Mouse (Mus musculus): ENCODE data around the gene Cdk9. TPM values are rescaled to one million over a fixed set of nuclear protein-coding genes. Genes with fewer than 3 reads are reported as not detected.

Gene Cdk9
- total and polyA plus RNA-seq, 3 experiments, result 30.9 to 125 TPM; not detected in 1

DNA sequence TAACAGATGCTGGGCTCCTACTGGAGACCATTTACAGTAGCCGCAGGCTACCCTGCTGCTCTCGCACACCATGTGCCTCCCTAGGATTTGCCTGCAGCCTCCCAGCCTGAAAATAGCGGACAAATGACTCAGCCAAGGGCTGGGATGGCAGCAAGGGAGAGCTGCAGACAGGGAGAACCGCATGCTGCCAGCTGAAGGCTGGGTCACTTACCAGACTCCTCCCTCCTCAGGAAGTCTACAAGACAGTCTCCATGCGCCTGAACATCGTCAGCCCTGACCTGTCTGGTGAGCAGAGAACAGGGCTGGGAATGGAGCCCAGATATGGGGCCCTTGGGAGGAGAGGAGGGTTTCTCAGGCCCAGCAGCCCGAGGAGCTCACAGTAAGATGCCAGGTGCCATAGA is 32.8 kb downstream of the Cdk9 start:
- Histone ChIP-seq H3K27ac (ENCODE audit: control insufficient read depth, low read depth, low read length) (no peak overlapping the region), H3K36me3 (ENCODE audit: control insufficient read depth in 1 of 2, insufficient read depth in 2 of 2, low read length in 2 of 2) (peaks cover 0 to 5% of the 10 kb centered on the region in 2 experiments; a peak in 2 of 4 replicates), H3K9ac (ENCODE audit: control insufficient read depth, low read depth, low read length, poor library complexity, severe bottlenecking) (no peak overlapping the region), H3K4me3 (ENCODE audit: control insufficient read depth in 1 of 2, insufficient read depth in 1 of 2, low read depth in 2 of 2, low read length in 2 of 2) (no peak overlapping the region), H3K9me3 (replicated peaks; ENCODE audit: insufficient read depth, low read length) (no peaks in the 10 kb centered on the region), H3K79me2 (ENCODE audit: control insufficient read depth, insufficient read depth, low read length, poor library complexity) (no peaks in the 10 kb centered on the region), H3K27me3 (ENCODE audit: control insufficient read depth in 1 of 2, insufficient read depth in 2 of 2, low read length in 2 of 2) (no peaks in the 10 kb centered on the region), H3K4me1 (ENCODE audit: control insufficient read depth in 1 of 2, insufficient read depth in 2 of 2, low read length in 2 of 2) (no peaks in the 10 kb centered on the region)
- DNase-seq (ENCODE audit: low read depth, low spot score), result no peak
- TF ChIP-seq KAT2A (conservative IDR thresholded peaks at IDR 0.05; ENCODE audit: low read depth, low read length) (no peak), USF1 (IDR thresholded peaks at IDR 0.05; ENCODE audit: low read depth, low read length) (no peak), TCF12 (IDR thresholded peaks at IDR 0.05; ENCODE audit: low read depth, low read length) (no peak), GATA1 (IDR thresholded peaks at IDR 0.05; ENCODE audit: low read depth, low read length) (no peak), TBP (IDR thresholded peaks at IDR 0.05; ENCODE audit: low read depth, low read length) (no peak), MXI1 (IDR thresholded peaks at IDR 0.05; ENCODE audit: low read depth, low read length) (no peak), MEF2A (IDR thresholded peaks at IDR 0.05; ENCODE audit: extremely low read depth, insufficient replicate concordance, low read depth, low read length, poor library complexity, severe bottlenecking) (no peak), MYB (IDR thresholded peaks at IDR 0.05; ENCODE audit: low read depth, low read length) (no peak), ETS1 (IDR thresholded peaks at IDR 0.05; ENCODE audit: low read depth, low read length) (no peak), POLR2A (IDR thresholded peaks at IDR 0.05; ENCODE audit: control insufficient read depth in 1 of 2, insufficient read depth in 1 of 2, low read depth in 1 of 2, low read length in 2 of 2, poor library complexity in 1 of 2) (no peak), TAL1 (IDR thresholded peaks at IDR 0.05; ENCODE audit: low read length) (no peak), HCFC1 (IDR thresholded peaks at IDR 0.05; ENCODE audit: low read depth, low read length) (no peak), BHLHE40 (IDR thresholded peaks at IDR 0.05; ENCODE audit: borderline replicate concordance, low read depth, low read length) (no peak), ZNF384 (IDR thresholded peaks at IDR 0.05; ENCODE audit: low read depth, low read length) (no peak), POLR2AphosphoS2 (IDR thresholded peaks at IDR 0.05; ENCODE audit: low read length) (no peak), CTCF (IDR thresholded peaks at IDR 0.05 in 2 of 3, conservative IDR thresholded peaks at IDR 0.05 in 1 of 3; ENCODE audit: control insufficient read depth in 1 of 3, insufficient read depth in 1 of 3, low read depth in 2 of 3, low read length in 3 of 3, poor library complexity in 1 of 3, severe bottlenecking in 1 of 3) (no peak), JUND (IDR thresholded peaks at IDR 0.05; ENCODE audit: low read depth, low read length) (no peak), POLR2AphosphoS5 (IDR thresholded peaks at IDR 0.05; ENCODE audit: borderline replicate concordance, low read depth, low read length) (no peak)

DNA sequence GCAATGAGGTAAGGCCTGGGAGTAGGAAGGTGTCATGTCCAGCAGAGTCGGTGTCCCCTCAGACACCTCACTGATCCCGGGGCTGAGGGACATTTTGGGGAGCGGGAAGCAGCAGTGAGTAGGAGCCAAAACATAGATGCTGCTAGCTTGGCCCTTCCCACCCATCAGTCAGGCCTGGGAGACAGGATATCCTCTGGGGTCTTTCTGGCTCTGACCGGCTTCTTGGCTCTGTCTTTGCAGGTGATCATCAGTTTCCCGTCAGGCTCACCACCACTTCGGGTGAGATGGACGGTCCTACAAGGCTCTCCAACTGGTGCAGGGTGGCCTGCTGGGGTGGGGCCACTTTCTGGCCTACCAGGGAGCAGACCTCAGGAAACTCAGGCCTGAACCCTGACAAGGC is 35.2 kb downstream of the Cdk9 start:
- H3K4me3 ChIP-seq (ENCODE audit: control insufficient read depth in 1 of 2, insufficient read depth in 1 of 2, low read depth in 2 of 2, low read length in 2 of 2), result no peak overlapping the region
- H3K36me3 ChIP-seq (ENCODE audit: control insufficient read depth in 1 of 2, insufficient read depth in 2 of 2, low read length in 2 of 2), result no peaks in the 10 kb centered on the region
- H3K27ac ChIP-seq (ENCODE audit: control insufficient read depth, low read depth, low read length), result no peak overlapping the region
- DNase-seq (ENCODE audit: low read depth, low spot score), result no peak
- H3K9me3 ChIP-seq (replicated peaks; ENCODE audit: insufficient read depth, low read length), result no peaks in the 10 kb centered on the region
- no peaks in the 10 kb centered on the region for H3K4me1 ChIP-seq (ENCODE audit: control insufficient read depth in 1 of 2, insufficient read depth in 2 of 2, low read length in 2 of 2)
- H3K9ac ChIP-seq (ENCODE audit: control insufficient read depth, low read depth, low read length, poor library complexity, severe bottlenecking), result no peak overlapping the region
- TF ChIP-seq KAT2A (conservative IDR thresholded peaks at IDR 0.05; ENCODE audit: low read depth, low read length), result no peak
- TF ChIP-seq RAD21 (IDR thresholded peaks at IDR 0.05; ENCODE audit: low read depth, low read length), result no peak
- TF ChIP-seq ZMIZ1 (IDR thresholded peaks at IDR 0.05; ENCODE audit: low read depth, low read length), result no peak
- no peak for TF ChIP-seq MEF2A (IDR thresholded peaks at IDR 0.05; ENCODE audit: extremely low read depth, insufficient replicate concordance, low read depth, low read length, poor library complexity, severe bottlenecking)
- no peak for TF ChIP-seq ETS1 (IDR thresholded peaks at IDR 0.05; ENCODE audit: low read depth, low read length)
- no peak for TF ChIP-seq UBTF (IDR thresholded peaks at IDR 0.05; ENCODE audit: borderline replicate concordance, insufficient read depth, low read depth, low read length)
- TF ChIP-seq NRF1 (IDR thresholded peaks at IDR 0.05; ENCODE audit: insufficient read depth, low read depth, low read length, poor library complexity, severe bottlenecking), result no peak
- no peak for TF ChIP-seq SMC3 (IDR thresholded peaks at IDR 0.05; ENCODE audit: low read depth, low read length)
- TF ChIP-seq SIN3A (IDR thresholded peaks at IDR 0.05; ENCODE audit: low read length), result no peak
- TF ChIP-seq POLR2AphosphoS5 (IDR thresholded peaks at IDR 0.05; ENCODE audit: borderline replicate concordance, low read depth, low read length), result no peak
- TF ChIP-seq TAL1 (IDR thresholded peaks at IDR 0.05; ENCODE audit: low read length), result no peak
- TF ChIP-seq HCFC1 (IDR thresholded peaks at IDR 0.05; ENCODE audit: low read depth, low read length), result no peak
- TF ChIP-seq CTCF (IDR thresholded peaks at IDR 0.05 in 2 of 3, conservative IDR thresholded peaks at IDR 0.05 in 1 of 3; ENCODE audit: control insufficient read depth in 1 of 3, insufficient read depth in 1 of 3, low read depth in 2 of 3, low read length in 3 of 3, poor library complexity in 1 of 3, severe bottlenecking in 1 of 3), result no peak
- no peak for TF ChIP-seq MAZ (IDR thresholded peaks at IDR 0.05; ENCODE audit: low read depth, low read length)
- no peaks in the 10 kb centered on the region for H3K27me3 ChIP-seq (ENCODE audit: control insufficient read depth in 1 of 2, insufficient read depth in 2 of 2, low read length in 2 of 2)
- no peaks in the 10 kb centered on the region for H3K79me2 ChIP-seq (ENCODE audit: control insufficient read depth, insufficient read depth, low read length, poor library complexity)
